ENCODE assay signal across 10 mouse cellular contexts in genomic region chr8:104042434-104042833, GRCm38 (mm10). TPM values are rescaled to one million over a fixed set of nuclear protein-coding genes. Genes with fewer than 3 reads are reported as not detected.
DNase-seq lines count a peak whose midpoint lies in the region; ATAC-seq and TF ChIP-seq lines count a peak whose summit lies in the region.
"Had no signal": no experiment of that assay in that cellular context is flagged by ENCODE, and none has a peak within 500 bp of the region (broad histone marks: within the 10 kb centered on the region; RNA-seq: fewer than 3 reads in every experiment).

No protein-coding gene starts in this region.

- ATAC-seq in lung, embryonic 15.5 days (ENCODE audit: borderline replicate concordance, extremely low read depth, low FRiP score, low TSS enrichment): peak; percentile 70; the same call in 1 of the 2 replicates
- ATAC-seq in liver, postnatal 0 days: peak; percentile 44

- no peak overlapping the region for H3K27ac ChIP-seq in lung, embryonic 15.5 days
- H3K27ac ChIP-seq in liver, postnatal 0 days (ENCODE audit: low read depth): no peak overlapping the region
- H3K27ac ChIP-seq: embryonic facial prominence, embryonic 12.5 days had no signal

- peak overlapping the region; percentile 17 for H3K4me2 ChIP-seq in lung, embryonic 15.5 days
- peak overlapping the region; percentile 22; the same call in 1 of the 2 replicates for H3K4me2 ChIP-seq in liver, postnatal 0 days (ENCODE audit: low read depth, low read length)
- H3K4me2 ChIP-seq: embryonic facial prominence, embryonic 12.5 days had no signal

- H3K4me1 ChIP-seq in lung, embryonic 15.5 days: peaks cover 23% of the 10 kb centered on the region
- H3K4me1 ChIP-seq in liver, postnatal 0 days (ENCODE audit: insufficient read depth): no peaks in the 10 kb centered on the region

- no peaks in the 10 kb centered on the region for H3K27me3 ChIP-seq in lung, embryonic 15.5 days
- no peaks in the 10 kb centered on the region for H3K27me3 ChIP-seq in liver, postnatal 0 days (ENCODE audit: insufficient read depth, low read length)
- H3K27me3 ChIP-seq: embryonic facial prominence, embryonic 12.5 days had no signal

- peak; percentile 52 for DNase-seq in embryo, embryonic 10 days (ENCODE audit: low spot score)
- no peak for DNase-seq in embryo, embryonic 9.5 days (ENCODE audit: extremely low spot score)
- DNase-seq in lung, postnatal 25 days (ENCODE audit: low spot score): no peak
- DNase-seq in liver, postnatal 0 days: peak; percentile 46
- DNase-seq in thymus, postnatal 25 days: peak; percentile 85
- DNase-seq in cerebellum, adult 9-10 months: no peak
- DNase-seq in cerebellum, postnatal 14 days: no peak
- DNase-seq: left cerebral cortex, postnatal 4 days had no signal

- H3K36me3 ChIP-seq in lung, embryonic 15.5 days: no peaks in the 10 kb centered on the region
- H3K36me3 ChIP-seq in liver, postnatal 0 days (replicated peaks; ENCODE audit: insufficient read depth, low read length): no peaks in the 10 kb centered on the region
- H3K36me3 ChIP-seq: embryonic facial prominence, embryonic 12.5 days had no signal

- no peak for TF ChIP-seq EP300 in liver, postnatal 0 days (IDR thresholded peaks at IDR 0.05; ENCODE audit: low read depth)

- TF ChIP-seq CTCF in liver, postnatal 0 days (IDR thresholded peaks at IDR 0.05; ENCODE audit: low read depth): no peak

- no peak overlapping the region for H3K4me3 ChIP-seq in lung, embryonic 15.5 days
- H3K4me3 ChIP-seq in liver, postnatal 0 days (ENCODE audit: low read depth, low read length): no peak overlapping the region
- H3K4me3 ChIP-seq: embryonic facial prominence, embryonic 12.5 days had no signal

- H3K9ac ChIP-seq in lung, embryonic 15.5 days: no peak overlapping the region
- no peak overlapping the region for H3K9ac ChIP-seq in liver, postnatal 0 days (replicated peaks)
- H3K9ac ChIP-seq: embryonic facial prominence, embryonic 12.5 days had no signal

- WGBS in lung, embryonic 15.5 days: 13% methylated on average over 8 of the region's 8 CpGs
- WGBS in liver, postnatal 0 days (ENCODE audit: insufficient replicate concordance): 9% methylated on average over 8 of the region's 8 CpGs

- no peaks in the 10 kb centered on the region for H3K9me3 ChIP-seq in lung, embryonic 15.5 days
- H3K9me3 ChIP-seq in liver, postnatal 0 days (ENCODE audit: low read length): no peaks in the 10 kb centered on the region

RNA-seq across cellular contexts. Expression of gene Cdh5, which starts 59.0 kb away (rescaled TPM):
- polyA plus RNA-seq in lung, embryonic 15.5 days (2015; fragmentation: Nextera tagmentation; extraction: Ambion mirVana): 71.2 and 74.7 TPM in 2 replicates
- polyA plus RNA-seq in liver, postnatal 0 days (2015; fragmentation: Nextera tagmentation; extraction: Ambion mirVana): 8.8 and 10.0 TPM in 2 replicates

Comparison
In these comparisons a context has a peak if more than half of its experiments do, and no peak if none do; other contexts are left out.
1. DNase-seq: peak in embryo, embryonic 10 days (single experiment), liver, postnatal 0 days (single experiment) and thymus, postnatal 25 days (single experiment); none in embryo, embryonic 9.5 days (single experiment), lung, postnatal 25 days (single experiment), cerebellum, adult 9-10 months (single experiment) and cerebellum, postnatal 14 days (0 of 2).